Mouse (Mus musculus) forebrain, embryonic 14.5 days (tissue): ENCODE data around the gene Tpcn1. TPM values are rescaled to one million over a fixed set of nuclear protein-coding genes. Genes with fewer than 3 reads are reported as not detected.

Experiments
- ATAC-seq: fragments of 200-750 bp; cut with Nextera tagmentation; 2 replicates; pipeline ENCODE4 v1.8.0; 2017; ENCODE audit warnings: mild to moderate bottlenecking, moderate library complexity
- DNase-seq: peaks from one replicate; pipeline ENCODE4 v3.0.0-alpha.2; 2015; ENCODE audit warnings: low spot score
- H3K27ac ChIP-seq: fragments of 300-500 bp; sonication (generic); 2 replicates; pipeline ENCODE4 v1.5.1; 2014; ENCODE audit warnings: low read depth, mild to moderate bottlenecking, control low read depth, low read length, moderate library complexity
- H3K27me3 ChIP-seq: fragments of 300-500 bp; sonication (generic); replicated peaks from 2 replicates; pipeline ENCODE4 v1.6.1; 2014; ENCODE audit warnings: low read length, control low read depth, mixed read lengths; ENCODE audit not compliant: control insufficient read depth, insufficient read depth
- H3K36me3 ChIP-seq: fragments of 300-500 bp; sonication (generic); 2 replicates; pipeline ENCODE4 v1.6.1; 2014; ENCODE audit warnings: low read length, control low read depth; ENCODE audit not compliant: control insufficient read depth, insufficient read depth
- H3K4me1 ChIP-seq: fragments of 300-500 bp; sonication (generic); 2 replicates; pipeline ENCODE4 v1.6.1; 2014; ENCODE audit warnings: antibody characterized with exemption, low read length, control low read depth; ENCODE audit not compliant: control insufficient read depth, insufficient read depth
- H3K4me2 ChIP-seq: fragments of 300-500 bp; sonication (generic); 2 replicates; pipeline ENCODE4 v1.6.1; 2014; ENCODE audit warnings: mild to moderate bottlenecking, control low read depth, low read length
- H3K4me3 ChIP-seq: fragments of 300-500 bp; sonication (generic); 2 replicates; pipeline ENCODE4 v1.5.1; 2014; ENCODE audit warnings: low read depth, low read length, control low read depth
- H3K9ac ChIP-seq: fragments of 300-500 bp; sonication (generic); 2 replicates; pipeline ENCODE4 v1.6.1; 2014; ENCODE audit warnings: mild to moderate bottlenecking, low read length, control low read depth, moderate library complexity
- H3K9me3 ChIP-seq: fragments of 300-500 bp; sonication (generic); replicated peaks from 2 replicates; pipeline ENCODE4 v1.6.1; 2016; ENCODE audit warnings: low read length, control low read depth, mixed read lengths; ENCODE audit not compliant: control insufficient read depth
- WGBS: fragments of 180-500 bp; shearing (Covaris S2); extraction: QIAGEN DNeasy Blood & Tissue Kit; methylation state at CpG from one replicate; pipeline ENCODE4 v1.1.7; 2014; 5-methylcytosine and 5-hydroxymethylcytosine counted together
- polyA plus RNA-seq: library from polyadenylated mRNA; unstranded; fragments of >200 nt; fragmentation: Nextera tagmentation; extraction: Ambion mirVana; gene quantifications from 2 replicates; pipeline ENCODE4 v1.2.1, GENCODE M21; 2014

Tpcn1 gene
- polyA plus RNA-seq, 1 experiment from 2014 or later, result 10.5 TPM

- 2% methylated on average over 27 of the region's 29 CpGs for WGBS
- H3K4me3 ChIP-seq, result peak overlapping the region; percentile 77
- peaks cover 18% of the 10 kb centered on the region for H3K4me1 ChIP-seq
- no peaks in the 10 kb centered on the region; the same call in 1 of the 2 replicates for H3K9me3 ChIP-seq
- no peak for DNase-seq
- no peaks in the 10 kb centered on the region for H3K27me3 ChIP-seq
- H3K36me3 ChIP-seq, result peaks cover 13% of the 10 kb centered on the region
- ATAC-seq, result no peak
- H3K9ac ChIP-seq, result peak overlapping the region; percentile 84
- peak overlapping the region; percentile 70; the same call in 1 of the 2 replicates for H3K27ac ChIP-seq
- H3K4me2 ChIP-seq, result peak overlapping the region; percentile 99
These were observed 419 bp downstream of the Tpcn1 start for GRCm38 (mm10) chr5:120587940-120588568.

- peaks cover 18% of the 10 kb centered on the region for H3K4me1 ChIP-seq
- H3K4me2 ChIP-seq, result peak overlapping the region; percentile 99
- H3K27ac ChIP-seq, result no peak overlapping the region
- peak overlapping the region; percentile 84 for H3K9ac ChIP-seq
- DNase-seq (no peak), ATAC-seq (no peak)
- H3K27me3 ChIP-seq, result no peaks in the 10 kb centered on the region
- peak overlapping the region; percentile 77 for H3K4me3 ChIP-seq
- H3K36me3 ChIP-seq, result peaks cover 16% of the 10 kb centered on the region
- no peaks in the 10 kb centered on the region; the same call in 1 of the 2 replicates for H3K9me3 ChIP-seq
- 39% methylated on average over 9 of the region's 9 CpGs for WGBS
These were observed 902 bp downstream of the Tpcn1 start for GRCm38 (mm10) chr5:120587616-120587926.

GRCm38 (mm10) chr5:120586741-120587615, 1.5 kb downstream of the Tpcn1 start:
- 11% methylated on average over 17 of the region's 17 CpGs for WGBS

GRCm38 (mm10) chr5:120584968-120585367, 3.5 kb downstream of the Tpcn1 start:
- no peaks in the 10 kb centered on the region for H3K9me3 ChIP-seq
- no peak overlapping the region for H3K27ac ChIP-seq
- ATAC-seq, result no peak
- H3K4me1 ChIP-seq, result peaks cover 18% of the 10 kb centered on the region
- WGBS, result 37% methylated on average over 15 of the region's 15 CpGs
- peaks cover 28% of the 10 kb centered on the region for H3K36me3 ChIP-seq
- DNase-seq, result no peak
- H3K27me3 ChIP-seq, result no peaks in the 10 kb centered on the region
- no peak overlapping the region for H3K4me2 ChIP-seq
- no peak overlapping the region for H3K4me3 ChIP-seq
- H3K9ac ChIP-seq, result no peak overlapping the region

More at GRCm38 (mm10) chr5:120586741-120587615, 1.5 kb downstream of the Tpcn1 start:
- no peak for ATAC-seq
- Histone ChIP-seq H3K27ac (no peak overlapping the region), H3K36me3 (peaks cover 21% of the 10 kb centered on the region), H3K4me2 (peak overlapping the region; percentile 99), H3K27me3 (no peaks in the 10 kb centered on the region), H3K9ac (peak overlapping the region; percentile 84; the same call in 1 of the 2 replicates), H3K9me3 (no peaks in the 10 kb centered on the region; the same call in 1 of the 2 replicates), H3K4me3 (peak overlapping the region; percentile 77), H3K4me1 (peaks cover 18% of the 10 kb centered on the region)
- no peak for DNase-seq

- DNase-seq (no peak), ATAC-seq (no peak)
- Histone ChIP-seq H3K4me2 (no peak overlapping the region), H3K27me3 (no peaks in the 10 kb centered on the region), H3K9ac (no peak overlapping the region), H3K27ac (no peak overlapping the region), H3K4me3 (no peak overlapping the region), H3K9me3 (no peaks in the 10 kb centered on the region), H3K4me1 (peaks cover 25% of the 10 kb centered on the region), H3K36me3 (peaks cover 28% of the 10 kb centered on the region)
- WGBS, result 95% methylated on average over 4 of the region's 4 CpGs
These were observed 5.0 kb downstream of the Tpcn1 start for GRCm38 (mm10) chr5:120583511-120583910.

GRCm38 (mm10) chr5:120582002-120582401, 6.5 kb downstream of the Tpcn1 start:
- H3K27ac ChIP-seq, result no peak overlapping the region
- no peaks in the 10 kb centered on the region for H3K27me3 ChIP-seq
- H3K4me1 ChIP-seq, result peaks cover 17% of the 10 kb centered on the region
- no peak overlapping the region for H3K9ac ChIP-seq
- no peaks in the 10 kb centered on the region for H3K9me3 ChIP-seq
- DNase-seq (no peak), ATAC-seq (no peak)
- H3K36me3 ChIP-seq, result peaks cover 28% of the 10 kb centered on the region
- H3K4me2 ChIP-seq, result no peak overlapping the region
- no peak overlapping the region for H3K4me3 ChIP-seq
- 93% methylated on average over 9 of the region's 9 CpGs for WGBS

- Histone ChIP-seq H3K36me3 (peaks cover 28% of the 10 kb centered on the region), H3K4me2 (no peak overlapping the region), H3K27me3 (no peaks in the 10 kb centered on the region), H3K4me1 (peaks cover 13% of the 10 kb centered on the region), H3K9ac (no peak overlapping the region), H3K27ac (peak overlapping the region; percentile 70), H3K4me3 (no peak overlapping the region), H3K9me3 (no peaks in the 10 kb centered on the region)
- ATAC-seq (peak; percentile 54), DNase-seq (peak; percentile 61)
- WGBS, result 81% methylated on average over 26 of the region's 26 CpGs
These were observed 8.4 kb downstream of the Tpcn1 start for GRCm38 (mm10) chr5:120579898-120580626.

- peaks cover 13% of the 10 kb centered on the region for H3K4me1 ChIP-seq
- H3K4me3 ChIP-seq, result no peak overlapping the region
- H3K9me3 ChIP-seq, result no peaks in the 10 kb centered on the region
- no peak overlapping the region for H3K9ac ChIP-seq
- H3K4me2 ChIP-seq, result no peak overlapping the region
- peaks cover 28% of the 10 kb centered on the region for H3K36me3 ChIP-seq
- ATAC-seq, result peak; percentile 38
- WGBS, result 72% methylated on average over 26 of the region's 26 CpGs
- peak overlapping the region; percentile 70 for H3K27ac ChIP-seq
- no peaks in the 10 kb centered on the region for H3K27me3 ChIP-seq
- peak; percentile 49 for DNase-seq
These were observed 9.1 kb downstream of the Tpcn1 start for GRCm38 (mm10) chr5:120579211-120579897.
